18 mouse cellular contexts compared by ENCODE assay signal in the genomic region with DNA sequence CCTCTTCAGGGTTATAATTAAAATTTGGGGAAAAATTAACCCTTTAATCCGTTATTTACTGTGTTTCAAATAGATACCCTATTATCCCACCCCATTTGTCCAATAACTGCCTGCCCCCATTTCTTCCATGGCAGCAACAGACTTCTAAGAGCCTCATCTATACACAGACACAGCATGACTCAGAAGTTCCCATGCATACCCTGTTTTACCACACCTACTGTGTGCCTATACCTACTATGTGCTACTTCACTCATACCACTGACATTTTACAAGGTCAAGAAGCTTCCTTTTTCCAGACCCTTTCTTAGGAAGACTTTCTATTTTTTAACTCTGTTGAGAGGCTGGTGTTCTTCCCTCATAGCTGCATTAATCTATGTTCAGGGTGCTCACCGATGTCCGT. TPM values are rescaled to one million over a fixed set of nuclear protein-coding genes. Genes with fewer than 3 reads are reported as not detected.
"Had no signal": no experiment of that assay in that cellular context is flagged by ENCODE, and none has a peak within 500 bp of the region (broad histone marks: within the 10 kb centered on the region; RNA-seq: fewer than 3 reads in every experiment).

No protein-coding gene starts in this region.

- H3K9me3 ChIP-seq: neural tube, embryonic 12.5 days; neural tube, embryonic 13.5 days; neural tube, embryonic 15.5 days; stomach, embryonic 15.5 days had no signal

- H3K36me3 ChIP-seq: stomach, embryonic 15.5 days had no signal

- DNase-seq: retina, postnatal 1 day; right cerebral cortex, adult 18-20 months; right cerebral cortex, postnatal 14 days; right cerebral cortex, postnatal 25 days; right cerebral cortex, postnatal 4 days; spleen, adult 18-20 months; thymus, adult 18-20 months; thymus, adult 2 months; thymus, postnatal 14 days; thymus, postnatal 25 days; thymus, postnatal 36 days; thymus, postnatal 4 days had no signal

- H3K27me3 ChIP-seq: neural tube, embryonic 12.5 days; neural tube, embryonic 13.5 days; neural tube, embryonic 15.5 days; stomach, embryonic 15.5 days had no signal

- H3K9ac ChIP-seq: neural tube, embryonic 12.5 days; neural tube, embryonic 13.5 days; neural tube, embryonic 15.5 days; stomach, embryonic 15.5 days had no signal

- H3K4me1 ChIP-seq: neural tube, embryonic 12.5 days; neural tube, embryonic 15.5 days; stomach, embryonic 15.5 days had no signal

- H3K4me2 ChIP-seq: neural tube, embryonic 12.5 days; neural tube, embryonic 13.5 days; neural tube, embryonic 15.5 days; stomach, embryonic 15.5 days had no signal

- H3K27ac ChIP-seq: neural tube, embryonic 12.5 days; neural tube, embryonic 13.5 days; neural tube, embryonic 15.5 days; stomach, embryonic 15.5 days; stomach, postnatal 0 days had no signal

- H3K4me3 ChIP-seq: neural tube, embryonic 12.5 days; neural tube, embryonic 13.5 days; neural tube, embryonic 15.5 days; stomach, embryonic 15.5 days had no signal

RNA-seq across cellular contexts. Expression of a gene that starts 35.1 kb away (rescaled TPM):
- total RNA-seq: neutrophil, adult 5-6 weeks had no signal
